ENCODE assay signal across 36 mouse cellular contexts in the genomic region with DNA sequence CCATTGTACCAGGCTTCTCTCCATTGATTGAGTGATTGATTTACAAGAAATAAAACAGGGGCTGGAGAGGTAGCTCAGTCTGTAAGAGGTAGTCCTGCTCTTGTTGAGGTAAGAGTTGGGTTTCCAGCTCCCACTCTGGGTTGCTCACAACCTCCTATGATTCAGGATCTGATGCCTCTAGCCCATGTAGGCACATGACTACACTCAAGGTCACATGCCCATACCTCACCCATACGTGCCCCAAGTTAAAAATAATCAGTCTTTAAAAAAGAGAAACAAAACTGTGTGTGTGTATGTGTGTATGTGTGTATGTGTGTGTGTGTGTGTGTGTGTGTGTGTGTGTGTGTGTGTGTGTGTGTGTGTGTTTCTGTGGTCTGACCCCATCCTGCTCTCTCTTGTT. TPM values are rescaled to one million over a fixed set of nuclear protein-coding genes. Genes with fewer than 3 reads are reported as not detected.
"Had no signal": no experiment of that assay in that cellular context is flagged by ENCODE, and none has a peak within 500 bp of the region (broad histone marks: within the 10 kb centered on the region; RNA-seq: fewer than 3 reads in every experiment).

No protein-coding gene starts in this region.

- H3K27me3 ChIP-seq: limb, embryonic 12.5 days; limb, embryonic 13.5 days; limb, embryonic 15.5 days; liver, embryonic 12.5 days; liver, embryonic 13.5 days; liver, embryonic 15.5 days; lung, embryonic 15.5 days; megakaryocyte, embryonic 14.5 days; midbrain, embryonic 12.5 days; midbrain, embryonic 13.5 days; midbrain, embryonic 15.5 days had no signal

- DNase-seq: left cerebral cortex, postnatal 4 days; liver; liver, embryonic 13.5 days; liver, postnatal 0 days; lung, adult 18-20 months; lung, adult 2 months; lung, embryonic 14.5 days; lung, postnatal 10 days; lung, postnatal 14 days; lung, postnatal 36 days; lung, postnatal 4 days; midbrain, embryonic 14.5 days had no signal

- H3K27ac ChIP-seq: limb, embryonic 10.5 days; limb, embryonic 12.5 days; limb, embryonic 13.5 days; limb, embryonic 15.5 days; liver, embryonic 12.5 days; liver, embryonic 13.5 days; liver, embryonic 14.5 days; liver, embryonic 15.5 days; lung, embryonic 15.5 days; macrophage; midbrain, embryonic 10.5 days; midbrain, embryonic 12.5 days; midbrain, embryonic 13.5 days; midbrain, embryonic 15.5 days had no signal

- H3K9me3 ChIP-seq: limb, embryonic 10.5 days; limb, embryonic 12.5 days; limb, embryonic 13.5 days; limb, embryonic 15.5 days; liver, embryonic 12.5 days; liver, embryonic 15.5 days; lung, embryonic 15.5 days; megakaryocyte, embryonic 14.5 days; midbrain, embryonic 10.5 days; midbrain, embryonic 12.5 days; midbrain, embryonic 13.5 days; midbrain, embryonic 15.5 days had no signal

- H3K36me3 ChIP-seq: limb, embryonic 10.5 days; limb, embryonic 12.5 days; limb, embryonic 13.5 days; limb, embryonic 15.5 days; liver, embryonic 12.5 days; liver, embryonic 13.5 days; liver, embryonic 15.5 days; lung, embryonic 15.5 days; midbrain, embryonic 10.5 days; midbrain, embryonic 12.5 days; midbrain, embryonic 13.5 days; midbrain, embryonic 15.5 days had no signal

- ATAC-seq: liver, embryonic 12.5 days; liver, postnatal 0 days; lung, postnatal 0 days; midbrain, embryonic 13.5 days; midbrain, embryonic 15.5 days; midbrain, embryonic 16.5 days had no signal

- H3K9ac ChIP-seq: limb, embryonic 12.5 days; limb, embryonic 13.5 days; limb, embryonic 15.5 days; liver, embryonic 12.5 days; liver, embryonic 13.5 days; liver, embryonic 14.5 days; liver, embryonic 15.5 days; liver, postnatal 0 days; lung, embryonic 14.5 days; lung, embryonic 15.5 days; midbrain, embryonic 12.5 days; midbrain, embryonic 13.5 days; midbrain, embryonic 15.5 days had no signal

- H3K4me3 ChIP-seq: limb, embryonic 10.5 days; limb, embryonic 12.5 days; limb, embryonic 13.5 days; limb, embryonic 15.5 days; liver, embryonic 12.5 days; liver, embryonic 13.5 days; liver, embryonic 15.5 days; lung, embryonic 15.5 days; megakaryocyte, embryonic 14.5 days; midbrain, embryonic 10.5 days; midbrain, embryonic 12.5 days; midbrain, embryonic 13.5 days; midbrain, embryonic 15.5 days; myocyte had no signal

- H3K4me1 ChIP-seq: limb, embryonic 12.5 days; limb, embryonic 13.5 days; limb, embryonic 15.5 days; lung, embryonic 15.5 days; midbrain, embryonic 12.5 days; midbrain, embryonic 13.5 days; midbrain, embryonic 15.5 days had no signal

- H3K4me2 ChIP-seq: limb, embryonic 12.5 days; limb, embryonic 13.5 days; limb, embryonic 15.5 days; liver, embryonic 11.5 days; liver, embryonic 12.5 days; liver, embryonic 13.5 days; liver, embryonic 15.5 days; lung, embryonic 14.5 days; lung, embryonic 15.5 days; midbrain, embryonic 11.5 days; midbrain, embryonic 12.5 days; midbrain, embryonic 13.5 days; midbrain, embryonic 15.5 days had no signal

RNA-seq across cellular contexts. Expression of a gene that starts 18.0 kb away (rescaled TPM):
- total RNA-seq: monocyte, adult 5-6 weeks had no signal

RNA-seq across cellular contexts. Expression of a gene that starts 56.5 kb away (rescaled TPM):
- total RNA-seq: megakaryocyte progenitor cell, adult 5-6 weeks; megakaryocyte, adult 5-6 weeks; megakaryocyte-erythroid progenitor cell, adult 5-6 weeks; monocyte, adult 5-6 weeks had no signal
- polyA plus RNA-seq: macrophage; midbrain, embryonic 11.5 days; myocyte; neural tube, embryonic 11.5 days had no signal
